Mouse (Mus musculus) ES-Bruce4 (cell line): ENCODE data around the gene Capn2.

ENCODE experiments used
- CTCF ChIP-seq: IDR thresholded peaks from one replicate; pipeline ENCODE4 v1.8.1; 2011; ENCODE audit warnings: low read depth, low read length
- EP300 ChIP-seq: IDR thresholded peaks from 2 replicates; pipeline ENCODE4 v1.6.1; 2011; ENCODE audit warnings: low read depth, low read length; ENCODE audit not compliant: insufficient read depth
- POLR2A ChIP-seq: IDR thresholded peaks from one replicate; pipeline ENCODE4 v1.8.1; 2011; ENCODE audit warnings: low read length; ENCODE audit not compliant: insufficient read depth

DNA sequence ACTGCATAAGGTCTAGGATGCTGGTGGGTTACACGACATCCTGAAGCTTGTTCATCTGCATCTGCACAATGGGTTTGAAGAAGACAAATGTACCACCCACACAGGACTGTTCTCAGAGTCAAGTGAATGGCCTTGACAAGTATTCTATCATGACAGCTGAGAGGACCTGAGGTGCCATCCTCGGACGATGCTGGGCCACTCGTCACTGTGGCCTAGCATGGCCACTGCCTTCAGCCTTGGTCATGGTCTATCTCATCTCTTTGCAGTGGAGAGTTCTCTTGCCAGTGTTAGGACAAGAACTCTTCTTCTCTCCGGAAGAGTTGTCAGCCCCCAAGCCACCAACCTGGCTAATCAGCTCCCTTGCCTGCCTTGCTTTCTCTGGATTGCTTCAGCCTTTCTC lies 3.7 kb downstream of the Capn2 start:
- TF ChIP-seq POLR2A (no peak), CTCF (no peak), EP300 (no peak)
